Mouse (Mus musculus): Measurements from ENCODE around the gene D230025D16Rik. TPM values are rescaled to one million over a fixed set of nuclear protein-coding genes. Genes with fewer than 3 reads are reported as not detected.
"Not testable (repeated sequence)": the region's sequence is repeated elsewhere in the genome, so short reads cannot be mapped to it uniquely, and the experiment has no call there.

The D230025D16Rik gene
- polyA plus RNA-seq, 1 experiment: not detected

DNA sequence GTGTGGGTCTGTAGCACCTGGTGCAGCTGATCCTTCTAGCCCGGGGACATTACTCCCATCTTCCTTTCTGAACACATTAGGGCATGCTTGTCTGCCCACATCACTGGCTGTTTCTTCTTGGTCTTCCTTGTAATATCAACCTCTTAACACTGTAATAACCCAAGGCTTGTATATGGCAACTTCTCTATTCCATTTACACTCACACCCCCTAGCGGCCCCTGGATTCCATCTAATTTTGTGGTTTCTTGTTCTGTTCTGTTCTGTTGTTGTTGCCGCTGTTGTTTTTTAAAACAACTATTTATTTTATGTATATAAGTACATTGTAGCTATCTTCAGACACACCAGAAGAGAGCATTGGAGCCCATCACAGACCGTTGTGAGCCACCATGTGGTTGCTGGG, 62.0 kb downstream of the D230025D16Rik start:
- TF ChIP-seq POLR2A (IDR thresholded peaks at IDR 0.05; ENCODE audit: insufficient read depth, low read depth, low read length): no peak
- no peak for TF ChIP-seq CTCF (IDR thresholded peaks at IDR 0.05; ENCODE audit: insufficient read depth, low read depth, low read length)
- WGBS: 86% methylated on average over 4 of the region's 4 CpGs
- no peak overlapping the region for H3K27ac ChIP-seq (ENCODE audit: insufficient read depth, low read depth, low read length)
- peaks cover 22% of the 10 kb centered on the region for H3K4me1 ChIP-seq (ENCODE audit: control insufficient read depth, insufficient read depth, low read length)
- no peak overlapping the region for H3K4me3 ChIP-seq (ENCODE audit: insufficient read depth, low read depth, low read length)

DNA sequence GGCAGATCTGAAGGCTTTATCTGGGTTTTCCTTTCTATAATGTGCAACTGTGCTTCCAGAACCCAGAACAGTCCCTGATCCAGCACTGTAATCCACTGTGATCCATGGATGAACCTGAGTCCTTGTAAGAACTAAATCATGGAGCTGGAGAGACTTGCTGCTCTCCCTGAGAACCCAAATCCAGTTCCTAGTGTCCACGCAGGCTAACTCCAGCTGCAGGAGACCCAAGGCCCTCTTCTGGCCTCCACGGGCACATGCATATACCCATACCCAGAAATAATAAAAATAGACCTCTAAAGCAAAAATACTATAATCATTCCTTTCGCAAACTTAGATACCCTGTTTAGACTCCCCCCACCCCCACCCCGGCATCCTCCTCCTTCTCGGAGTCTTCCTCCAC, 63.3 kb downstream of the D230025D16Rik start:
- H3K27ac ChIP-seq (ENCODE audit: insufficient read depth, low read depth, low read length): no peak overlapping the region
- no peak overlapping the region for H3K4me3 ChIP-seq (ENCODE audit: insufficient read depth, low read depth, low read length)
- H3K4me1 ChIP-seq (ENCODE audit: control insufficient read depth, insufficient read depth, low read length): peaks cover 22% of the 10 kb centered on the region
- TF ChIP-seq POLR2A (IDR thresholded peaks at IDR 0.05; ENCODE audit: insufficient read depth, low read depth, low read length): no peak
- TF ChIP-seq CTCF (IDR thresholded peaks at IDR 0.05; ENCODE audit: insufficient read depth, low read depth, low read length): no peak
- WGBS: 61% methylated on average over 5 of the region's 5 CpGs

DNA sequence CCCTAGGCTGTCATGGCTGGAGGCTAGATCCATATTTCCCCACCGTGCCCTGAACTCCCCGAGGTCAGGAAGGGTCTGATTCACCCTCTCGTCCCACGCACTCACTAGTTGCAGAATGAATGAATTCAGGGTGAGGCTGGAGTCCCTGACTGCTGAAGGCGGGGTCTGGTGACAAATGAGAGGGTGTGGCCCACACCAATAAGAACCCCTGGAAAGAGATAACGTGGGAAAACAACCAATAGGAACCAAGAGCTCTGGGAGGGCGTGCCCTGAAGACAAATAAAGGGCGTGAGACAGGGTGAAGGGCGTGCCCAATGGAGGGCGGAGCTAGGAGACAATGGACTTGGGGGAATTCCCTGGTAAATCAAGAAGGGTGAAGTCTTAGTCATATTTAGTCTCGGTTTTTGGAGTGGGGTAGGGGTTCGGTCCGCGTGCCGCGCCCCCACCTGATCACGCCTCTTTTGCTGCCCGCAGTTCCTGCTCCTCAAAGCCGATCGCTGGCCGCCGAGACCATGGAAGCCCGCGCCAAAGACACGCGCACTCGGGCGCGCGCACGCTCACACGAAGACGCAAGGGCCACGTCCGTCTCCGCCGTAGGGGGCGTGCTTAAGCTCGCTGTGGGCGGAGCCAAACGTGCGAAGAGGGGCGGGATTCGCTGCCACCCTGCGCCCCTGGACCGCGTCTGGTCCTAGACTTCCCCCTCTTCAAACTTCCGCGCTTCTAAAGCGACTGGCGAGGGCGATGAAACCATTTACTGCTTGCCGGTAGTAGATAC, 64.2 kb downstream of the D230025D16Rik start:
- Histone ChIP-seq H3K4me3 (ENCODE audit: insufficient read depth, low read depth, low read length) (peak overlapping the region; percentile 73), H3K4me1 (ENCODE audit: control insufficient read depth, insufficient read depth, low read length) (peaks cover 22% of the 10 kb centered on the region), H3K27ac (ENCODE audit: insufficient read depth, low read depth, low read length) (peak overlapping the region; percentile 78)
- WGBS: under 1% methylated on average over 53 of the region's 53 CpGs
- peak; percentile 88 for TF ChIP-seq POLR2A (IDR thresholded peaks at IDR 0.05; ENCODE audit: insufficient read depth, low read depth, low read length)
- TF ChIP-seq CTCF (IDR thresholded peaks at IDR 0.05; ENCODE audit: insufficient read depth, low read depth, low read length): no peak

DNA sequence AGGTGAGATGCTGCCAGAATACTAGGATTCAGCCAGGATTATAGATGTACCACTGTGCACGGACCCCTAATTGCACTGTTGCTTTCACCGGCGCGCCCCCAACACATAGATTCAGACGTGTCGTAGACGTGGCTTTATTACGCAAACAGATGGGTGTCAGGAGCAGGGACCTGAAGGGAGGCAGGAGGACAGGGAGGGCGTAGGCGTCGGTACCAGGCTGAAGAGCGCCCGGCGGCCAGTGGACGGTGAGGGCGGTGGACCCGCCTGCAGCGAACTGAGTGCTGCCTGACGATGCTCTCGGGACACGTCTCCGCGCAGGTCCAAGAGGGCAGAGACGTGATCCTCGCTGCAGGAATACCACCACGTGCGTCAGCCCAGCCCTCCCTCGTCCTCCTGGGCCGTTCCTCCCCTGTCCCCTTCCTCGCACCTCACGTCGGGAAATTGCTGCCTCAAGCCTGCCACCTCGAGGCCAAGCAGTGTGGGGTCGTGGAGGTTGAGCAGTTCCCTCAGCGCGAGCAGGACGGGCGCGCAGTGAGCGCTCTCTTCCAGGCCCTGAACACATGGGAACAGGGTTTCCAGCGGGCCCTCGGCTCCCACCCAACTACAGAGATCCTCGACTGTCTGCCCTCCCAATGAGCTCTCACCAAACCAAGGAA, 65.0 kb downstream of the D230025D16Rik start, which contains the start of gene 4931428F04Rik:
Gene 4931428F04Rik (minus strand): TSS at position 60 of the 656 bp plus-strand sequence.
- peak within 1 kb of the TSS; percentile 78 for H3K27ac ChIP-seq (ENCODE audit: insufficient read depth, low read depth, low read length)
- H3K4me3 ChIP-seq (ENCODE audit: insufficient read depth, low read depth, low read length): peak within 1 kb of the TSS; percentile 73
- peaks cover 22% of the 10 kb centered on the region for H3K4me1 ChIP-seq (ENCODE audit: control insufficient read depth, insufficient read depth, low read length)
- WGBS: 3% methylated on average over 43 of the region's 43 CpGs
- TF ChIP-seq CTCF (IDR thresholded peaks at IDR 0.05; ENCODE audit: insufficient read depth, low read depth, low read length) (no peak), POLR2A (IDR thresholded peaks at IDR 0.05; ENCODE audit: insufficient read depth, low read depth, low read length) (no peak)

DNA sequence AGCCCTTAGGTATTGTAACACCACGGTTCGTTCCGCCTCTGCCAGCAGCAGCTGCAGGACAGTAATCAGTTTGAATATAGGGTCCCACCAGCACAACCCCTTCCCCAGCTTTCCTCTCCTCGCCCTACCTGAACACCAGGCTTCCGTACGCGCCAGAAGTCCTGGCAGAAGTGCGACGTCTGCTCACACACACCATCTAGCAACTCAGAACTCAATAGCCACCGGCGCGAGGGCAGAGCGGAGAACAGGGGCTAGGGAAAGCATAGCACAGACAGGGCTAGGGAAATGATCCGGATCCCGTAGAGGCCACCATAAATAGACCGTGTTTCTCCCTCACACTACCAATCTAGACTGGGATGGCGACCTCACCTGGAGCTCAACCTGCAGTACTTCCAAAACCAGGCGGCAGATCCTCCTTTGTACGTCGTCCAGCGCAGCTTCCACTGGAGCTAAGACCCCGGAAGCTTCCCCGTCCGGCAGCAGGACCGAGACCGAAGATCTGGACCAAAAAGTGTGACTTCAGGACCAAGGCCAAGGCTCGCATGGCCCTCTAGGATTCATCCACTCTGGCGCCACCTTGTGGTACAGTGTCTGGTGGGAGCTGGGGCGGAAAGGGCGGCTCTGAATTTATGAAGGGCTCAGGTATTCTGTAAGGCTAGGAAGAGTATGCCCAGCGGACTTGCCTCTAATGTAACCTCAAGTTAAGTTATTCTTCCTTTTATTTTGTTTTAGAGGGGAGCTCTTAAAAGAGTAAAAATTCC, 65.8 kb downstream of the D230025D16Rik start:
- peak overlapping the region; percentile 73; the same call in 1 of the 2 replicates for H3K4me3 ChIP-seq (ENCODE audit: insufficient read depth, low read depth, low read length)
- H3K27ac ChIP-seq (ENCODE audit: insufficient read depth, low read depth, low read length): no peak overlapping the region
- TF ChIP-seq CTCF (IDR thresholded peaks at IDR 0.05; ENCODE audit: insufficient read depth, low read depth, low read length) (peak; percentile 69), POLR2A (IDR thresholded peaks at IDR 0.05; ENCODE audit: insufficient read depth, low read depth, low read length) (no peak)
- WGBS: 12% methylated on average over 31 of the region's 31 CpGs
- H3K4me1 ChIP-seq (ENCODE audit: control insufficient read depth, insufficient read depth, low read length): peaks cover 22% of the 10 kb centered on the region

DNA sequence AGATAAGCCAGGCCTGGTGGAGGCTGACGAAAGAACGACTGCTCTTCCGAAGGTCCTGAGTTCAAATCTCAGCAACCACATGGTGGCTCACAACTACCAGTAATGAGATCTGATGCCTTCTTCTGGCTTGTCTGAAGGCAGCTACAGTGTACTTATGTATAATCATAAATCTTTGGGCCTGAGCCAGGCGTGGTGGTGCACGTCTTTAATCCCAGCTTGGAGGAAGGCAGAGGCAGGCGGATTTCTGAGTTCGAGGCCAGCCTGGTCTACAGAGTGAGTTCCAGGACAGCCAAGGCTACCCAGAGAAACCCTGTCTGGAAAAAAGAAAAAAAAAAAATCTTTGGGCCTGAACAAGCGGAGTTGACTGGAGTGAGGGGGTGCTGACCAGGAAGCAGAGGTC, 66.4 kb downstream of the D230025D16Rik start:
- H3K27ac ChIP-seq (ENCODE audit: insufficient read depth, low read depth, low read length); H3K4me3 ChIP-seq (ENCODE audit: insufficient read depth, low read depth, low read length): not testable (repeated sequence)
- H3K4me1 ChIP-seq (ENCODE audit: control insufficient read depth, insufficient read depth, low read length): peaks cover 22% of the 10 kb centered on the region
- 90% methylated on average over 8 of the region's 8 CpGs for WGBS

DNA sequence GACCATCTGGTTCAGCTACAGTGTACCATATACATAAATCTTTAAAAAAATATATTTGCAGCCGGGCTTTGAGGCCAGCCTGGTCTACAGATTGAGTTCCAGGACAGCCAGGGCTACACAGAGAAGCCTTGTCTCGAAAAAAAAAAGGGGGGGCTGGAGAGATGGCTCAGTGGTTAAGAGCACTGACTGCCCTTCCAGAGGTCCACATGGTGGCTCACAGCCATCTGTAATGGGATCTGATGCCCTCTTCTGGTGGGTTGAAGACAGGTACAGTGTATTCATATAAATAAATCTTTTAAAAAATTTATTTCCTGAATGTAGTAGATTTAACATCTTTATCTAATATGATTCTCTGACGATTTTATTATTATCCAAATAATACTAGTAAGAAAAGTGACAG, 66.9 kb downstream of the D230025D16Rik start:
- not testable (repeated sequence) for H3K27ac ChIP-seq (ENCODE audit: insufficient read depth, low read depth, low read length); H3K4me3 ChIP-seq (ENCODE audit: insufficient read depth, low read depth, low read length)
- H3K4me1 ChIP-seq (ENCODE audit: control insufficient read depth, insufficient read depth, low read length): peaks cover 19% of the 10 kb centered on the region
- WGBS: 67% methylated on average over 3 of the region's 3 CpGs

DNA sequence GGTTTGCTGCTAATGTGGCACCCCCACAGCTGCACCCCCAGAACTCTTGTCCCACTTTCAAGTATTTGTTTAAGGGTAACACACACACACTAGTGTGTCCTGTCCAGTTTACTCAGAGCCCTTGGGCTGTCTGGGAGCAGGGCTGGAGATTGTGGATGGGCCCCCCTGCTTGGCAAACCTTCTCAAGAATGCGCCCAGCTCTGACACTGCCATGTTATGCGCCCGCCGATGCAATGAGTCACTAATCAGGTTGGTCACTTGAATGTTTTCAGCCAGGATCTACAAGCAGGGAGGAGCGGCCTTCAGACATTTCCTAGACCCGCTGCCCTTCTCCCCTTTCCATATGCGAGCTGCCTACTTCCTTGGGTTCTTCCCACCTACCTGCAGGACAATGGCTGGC, 67.5 kb downstream of the D230025D16Rik start:
- no peak for TF ChIP-seq POLR2A (IDR thresholded peaks at IDR 0.05; ENCODE audit: insufficient read depth, low read depth, low read length)
- no peak for TF ChIP-seq CTCF (IDR thresholded peaks at IDR 0.05; ENCODE audit: insufficient read depth, low read depth, low read length)
- H3K4me1 ChIP-seq (ENCODE audit: control insufficient read depth, insufficient read depth, low read length): peaks cover 19% of the 10 kb centered on the region
- H3K27ac ChIP-seq (ENCODE audit: insufficient read depth, low read depth, low read length): no peak overlapping the region
- WGBS: 87% methylated on average over 7 of the region's 7 CpGs
- no peak overlapping the region for H3K4me3 ChIP-seq (ENCODE audit: insufficient read depth, low read depth, low read length)

DNA sequence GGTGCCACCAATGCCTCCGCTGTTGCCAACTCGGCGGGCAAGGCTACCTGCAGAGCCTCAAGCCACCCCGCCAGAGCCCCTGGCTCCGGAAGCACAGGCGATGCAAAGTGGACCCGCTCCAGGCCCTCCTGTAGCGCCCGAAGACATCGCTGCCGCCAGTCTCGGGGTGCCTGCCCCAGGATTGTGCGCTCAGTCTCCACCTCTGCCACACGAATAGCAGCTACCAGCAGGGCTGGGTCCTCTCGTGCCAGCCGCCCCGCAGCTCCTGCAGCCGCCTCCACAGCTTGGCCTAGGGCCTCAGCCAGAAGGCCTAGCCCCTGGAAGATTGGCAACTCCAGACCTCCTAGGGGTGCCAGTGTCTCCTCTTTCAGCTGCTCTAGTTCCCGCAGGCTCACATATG, 68.5 kb downstream of the D230025D16Rik start:
- Histone ChIP-seq H3K4me1 (ENCODE audit: control insufficient read depth, insufficient read depth, low read length) (peaks cover 22% of the 10 kb centered on the region), H3K27ac (ENCODE audit: insufficient read depth, low read depth, low read length) (no peak overlapping the region), H3K4me3 (ENCODE audit: insufficient read depth, low read depth, low read length) (no peak overlapping the region)
- 72% methylated on average over 19 of the region's 19 CpGs for WGBS
- TF ChIP-seq CTCF (IDR thresholded peaks at IDR 0.05; ENCODE audit: insufficient read depth, low read depth, low read length): no peak
- TF ChIP-seq POLR2A (IDR thresholded peaks at IDR 0.05; ENCODE audit: insufficient read depth, low read depth, low read length): no peak
